Mouse (Mus musculus) midbrain, embryonic 14.5 days (tissue): Measurements from ENCODE around the gene Tmem199. TPM values are rescaled to one million over a fixed set of nuclear protein-coding genes. Genes with fewer than 3 reads are reported as not detected.

ENCODE experiments used
- ATAC-seq: fragments of 200-750 bp; cut with Nextera tagmentation; 2 replicates; pipeline ENCODE4 v1.8.0; 2017; ENCODE audit warnings: moderate number of reproducible peaks, moderate library complexity; ENCODE audit not compliant: low FRiP score, low TSS enrichment
- DNase-seq: peaks from one replicate; pipeline ENCODE4 v3.0.0-alpha.2; 2015
- H3K27ac ChIP-seq: fragments of 300-500 bp; sonication (generic); replicated peaks from 2 replicates; pipeline ENCODE4 v1.5.1; 2014; ENCODE audit warnings: mild to moderate bottlenecking, low read depth, low read length, moderate library complexity
- H3K27me3 ChIP-seq: fragments of 300-500 bp; sonication (generic); 2 replicates; pipeline ENCODE4 v1.6.1; 2014; ENCODE audit warnings: low read length, control low read depth, mixed read lengths; ENCODE audit not compliant: control insufficient read depth, insufficient read depth
- H3K36me3 ChIP-seq: fragments of 300-500 bp; sonication (generic); 2 replicates; pipeline ENCODE4 v1.6.1; 2014; ENCODE audit warnings: low read length, control low read depth; ENCODE audit not compliant: control insufficient read depth, insufficient read depth
- H3K4me1 ChIP-seq: fragments of 300-500 bp; sonication (generic); 2 replicates; pipeline ENCODE4 v1.6.1; 2014; ENCODE audit warnings: mild to moderate bottlenecking, antibody characterized with exemption, low read length, control low read depth; ENCODE audit not compliant: control insufficient read depth, insufficient read depth
- H3K4me2 ChIP-seq: fragments of 300-500 bp; sonication (generic); 2 replicates; pipeline ENCODE4 v1.6.1; 2014; ENCODE audit warnings: mild to moderate bottlenecking, low read length, moderate library complexity
- H3K4me3 ChIP-seq: fragments of 300-500 bp; sonication (generic); replicated peaks from 2 replicates; pipeline ENCODE4 v1.5.1; 2014; ENCODE audit warnings: low read depth, low read length
- H3K9ac ChIP-seq: fragments of 300-500 bp; sonication (generic); replicated peaks from 2 replicates; pipeline ENCODE4 v1.6.1; 2014; ENCODE audit warnings: mild to moderate bottlenecking, low read length, moderate library complexity
- H3K9me3 ChIP-seq: fragments of 300-500 bp; sonication (generic); 2 replicates; pipeline ENCODE4 v1.6.1; 2016; ENCODE audit warnings: low read length, control low read depth, mixed read lengths; ENCODE audit not compliant: control insufficient read depth
- WGBS: fragments of 180-500 bp; shearing (Covaris S2); extraction: QIAGEN DNeasy Blood & Tissue Kit; methylation state at CpG from one replicate; pipeline ENCODE4 v1.1.7; 2014; 5-methylcytosine and 5-hydroxymethylcytosine counted together
- polyA plus RNA-seq: library from polyadenylated mRNA; unstranded; fragments of >200 nt; fragmentation: Nextera tagmentation; extraction: Ambion mirVana; gene quantifications from 2 replicates; pipeline ENCODE4 v1.2.1, GENCODE M21; 2014

The Tmem199 gene
- polyA plus RNA-seq, 1 experiment from 2014 or later, result 104 TPM

DNA sequence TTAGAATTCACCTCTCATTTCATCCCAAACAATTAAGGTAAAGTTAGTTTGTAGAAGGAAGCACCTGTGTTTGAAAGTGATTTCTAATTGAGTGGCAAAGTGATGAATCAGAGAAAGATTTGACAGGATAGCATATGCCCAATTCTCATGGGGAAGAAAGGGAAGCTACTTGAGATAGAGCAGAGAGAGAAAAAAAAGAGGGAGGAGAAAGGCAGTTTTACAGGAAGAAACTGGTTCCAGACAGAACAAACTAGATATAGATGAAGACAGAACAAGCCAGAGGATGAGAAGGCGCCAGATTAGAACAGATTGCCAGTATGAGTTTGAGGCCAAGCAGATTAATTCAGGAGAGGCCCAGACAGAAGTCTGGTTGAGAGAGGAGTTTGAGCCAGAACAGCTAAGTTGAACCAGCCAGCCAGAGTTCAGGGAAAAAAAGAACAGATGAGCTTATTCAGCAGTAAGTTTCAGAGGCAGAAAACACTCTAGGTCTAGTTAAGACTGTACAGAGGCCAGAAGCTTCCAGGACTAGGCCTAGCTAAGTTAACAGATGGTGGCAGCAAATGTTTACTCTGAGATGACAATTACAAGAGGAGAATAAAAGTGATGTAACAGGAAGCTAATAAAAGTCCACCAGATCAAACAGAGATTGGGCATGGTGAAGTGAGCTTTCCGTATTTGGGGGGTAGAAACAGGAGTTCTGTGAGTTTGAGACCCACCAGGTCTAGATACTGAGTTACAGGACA is 35.9 kb upstream of the Tmem199 start:
- Histone ChIP-seq H3K4me1 (peaks cover 11% of the 10 kb centered on the region), H3K4me2 (no peak overlapping the region), H3K4me3 (no peak overlapping the region), H3K27me3 (no peaks in the 10 kb centered on the region), H3K9me3 (no peaks in the 10 kb centered on the region), H3K27ac (no peak overlapping the region), H3K9ac (no peak overlapping the region), H3K36me3 (peaks cover 22% of the 10 kb centered on the region)
- ATAC-seq (no peak), DNase-seq (no peak)
- WGBS, result 97% methylated on average over 2 of the region's 2 CpGs

DNA sequence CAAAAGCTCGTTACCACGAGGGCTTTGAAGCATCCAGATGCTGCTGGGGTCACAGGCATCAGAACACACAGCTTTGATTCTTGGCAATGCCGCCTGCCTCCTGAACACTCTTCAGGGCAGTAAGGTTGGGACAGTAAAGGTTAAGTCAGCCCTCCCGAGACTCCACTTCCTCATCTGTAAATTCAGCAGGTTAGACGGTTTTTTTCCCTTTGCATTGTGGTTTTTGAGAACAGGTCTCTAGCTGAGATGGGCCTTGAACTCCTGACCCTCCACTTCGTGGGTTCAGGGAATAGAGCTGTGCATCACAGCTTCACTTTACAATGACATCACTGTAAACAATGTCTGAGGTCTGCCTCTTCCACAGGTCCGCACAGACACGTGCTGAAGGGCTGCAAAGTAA is 33.2 kb upstream of the Tmem199 start:
- no peak for ATAC-seq
- WGBS, result 86% methylated on average over 8 of the region's 8 CpGs

DNA sequence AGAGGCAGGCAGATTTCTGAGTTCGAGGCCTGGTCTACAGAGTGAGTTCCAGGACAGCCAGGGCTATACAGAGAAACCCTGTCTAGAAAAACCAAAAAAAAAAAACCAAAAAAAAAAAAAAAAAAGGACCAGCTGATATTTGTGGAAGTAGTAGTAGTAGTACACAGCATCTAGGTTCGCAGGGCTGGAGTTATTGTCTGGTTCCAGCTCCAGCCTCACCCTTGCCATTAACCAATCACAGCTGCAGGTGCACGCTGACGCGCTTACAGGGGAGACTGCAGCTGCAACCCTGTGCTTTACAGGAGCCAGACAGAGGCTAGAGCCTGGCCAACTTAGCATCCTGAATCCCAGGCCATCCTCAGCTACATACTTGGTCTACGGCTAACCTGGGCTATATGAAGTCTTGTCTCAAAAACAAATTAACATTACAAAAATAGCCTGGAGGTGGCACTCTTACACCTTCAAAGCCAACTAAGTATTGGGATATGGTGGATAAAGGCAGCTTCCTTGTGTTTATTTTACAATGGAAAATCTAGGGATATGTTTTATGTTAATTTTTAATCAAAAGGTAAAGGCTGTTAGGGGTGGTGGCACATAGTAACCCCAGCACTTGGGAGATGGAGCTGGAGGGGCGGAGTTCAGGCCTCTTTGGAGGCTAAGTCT is 32.6 kb upstream of the Tmem199 start:
- ATAC-seq (no peak), DNase-seq (peak; percentile 40)
- Histone ChIP-seq H3K9ac (no peak overlapping the region), H3K27me3 (no peaks in the 10 kb centered on the region), H3K4me2 (no peak overlapping the region), H3K4me1 (peaks cover 8% of the 10 kb centered on the region), H3K9me3 (no peaks in the 10 kb centered on the region), H3K36me3 (peaks cover 47% of the 10 kb centered on the region), H3K4me3 (no peak overlapping the region), H3K27ac (no peak overlapping the region)
- WGBS, result 95% methylated on average over 7 of the region's 7 CpGs

More for the DNA sequence above, 33.2 kb upstream of the Tmem199 start:
- Histone ChIP-seq H3K4me2 (no peak overlapping the region), H3K4me3 (no peak overlapping the region), H3K4me1 (peaks cover 11% of the 10 kb centered on the region), H3K36me3 (peaks cover 41% of the 10 kb centered on the region), H3K27me3 (no peaks in the 10 kb centered on the region), H3K9me3 (no peaks in the 10 kb centered on the region), H3K9ac (no peak overlapping the region), H3K27ac (no peak overlapping the region)
- DNase-seq, result no peak

DNA sequence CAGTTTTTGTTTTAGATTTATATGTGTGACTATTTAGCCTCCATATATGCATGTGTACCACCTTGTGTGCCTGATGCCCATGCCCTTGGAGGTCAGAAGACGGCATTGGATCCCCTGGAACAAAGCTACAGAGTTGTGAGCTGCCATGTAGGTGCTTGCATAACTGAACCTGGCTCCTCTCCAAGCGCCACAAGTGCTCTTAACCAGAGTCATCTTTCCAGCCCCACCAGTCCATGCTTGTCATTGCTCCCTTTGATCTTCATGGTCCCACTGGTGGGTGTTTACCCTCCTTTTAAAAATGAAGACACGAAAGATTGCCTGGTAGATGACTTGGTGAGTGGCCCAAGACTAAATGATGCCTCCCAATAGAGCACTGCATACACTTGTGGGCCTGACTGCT is 28.4 kb upstream of the Tmem199 start:
- 95% methylated on average over 3 of the region's 3 CpGs for WGBS
- H3K36me3 ChIP-seq, result peaks cover 57% of the 10 kb centered on the region
- H3K9me3 ChIP-seq, result no peaks in the 10 kb centered on the region
- no peak overlapping the region for H3K27ac ChIP-seq
- no peak overlapping the region for H3K9ac ChIP-seq
- DNase-seq (no peak), ATAC-seq (no peak)
- H3K27me3 ChIP-seq, result no peaks in the 10 kb centered on the region
- no peak overlapping the region for H3K4me3 ChIP-seq
- H3K4me1 ChIP-seq, result peaks cover 10% of the 10 kb centered on the region
- H3K4me2 ChIP-seq, result no peak overlapping the region

DNA sequence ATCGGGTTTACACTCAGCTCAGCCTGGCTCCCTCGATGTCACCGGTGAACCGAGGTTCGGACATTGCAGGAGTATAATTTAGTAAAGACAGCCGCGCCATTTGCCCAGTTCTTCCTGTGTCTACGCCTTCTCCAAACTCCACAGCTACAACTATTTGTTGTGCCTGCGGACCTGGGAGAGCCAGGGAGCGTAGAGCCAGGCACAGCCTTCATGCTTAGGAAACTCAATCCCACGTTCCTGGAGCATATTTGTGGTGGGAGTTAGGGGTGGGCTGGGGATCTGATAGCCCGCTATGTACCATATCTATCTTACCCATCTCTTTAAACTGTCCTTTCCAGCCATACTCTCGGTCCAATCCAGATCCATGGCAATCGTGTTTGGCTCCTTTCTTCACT is 24.7 kb upstream of the Tmem199 start:
- Histone ChIP-seq H3K36me3 (peaks cover 36% of the 10 kb centered on the region), H3K9me3 (no peaks in the 10 kb centered on the region), H3K4me2 (peak overlapping the region; percentile 74), H3K9ac (peak overlapping the region; percentile 78), H3K4me3 (peak overlapping the region; percentile 78), H3K27me3 (no peaks in the 10 kb centered on the region), H3K4me1 (peaks cover 22% of the 10 kb centered on the region), H3K27ac (peak overlapping the region; percentile 88)
- DNase-seq (no peak), ATAC-seq (no peak)
- 4% methylated on average over 14 of the region's 14 CpGs for WGBS

GRCm38 (mm10) chr11:78536080-78536689 is 24.2 kb upstream of the Tmem199 start, which contains the start of the genes Tnfaip1 and Ift20:
Gene Tnfaip1 (minus strand): TSS chr11:78536332.
Gene Ift20 (plus strand): TSS chr11:78536361.
- ATAC-seq, result peak; percentile 97
- WGBS, result under 1% methylated on average over 52 of the region's 52 CpGs

DNA sequence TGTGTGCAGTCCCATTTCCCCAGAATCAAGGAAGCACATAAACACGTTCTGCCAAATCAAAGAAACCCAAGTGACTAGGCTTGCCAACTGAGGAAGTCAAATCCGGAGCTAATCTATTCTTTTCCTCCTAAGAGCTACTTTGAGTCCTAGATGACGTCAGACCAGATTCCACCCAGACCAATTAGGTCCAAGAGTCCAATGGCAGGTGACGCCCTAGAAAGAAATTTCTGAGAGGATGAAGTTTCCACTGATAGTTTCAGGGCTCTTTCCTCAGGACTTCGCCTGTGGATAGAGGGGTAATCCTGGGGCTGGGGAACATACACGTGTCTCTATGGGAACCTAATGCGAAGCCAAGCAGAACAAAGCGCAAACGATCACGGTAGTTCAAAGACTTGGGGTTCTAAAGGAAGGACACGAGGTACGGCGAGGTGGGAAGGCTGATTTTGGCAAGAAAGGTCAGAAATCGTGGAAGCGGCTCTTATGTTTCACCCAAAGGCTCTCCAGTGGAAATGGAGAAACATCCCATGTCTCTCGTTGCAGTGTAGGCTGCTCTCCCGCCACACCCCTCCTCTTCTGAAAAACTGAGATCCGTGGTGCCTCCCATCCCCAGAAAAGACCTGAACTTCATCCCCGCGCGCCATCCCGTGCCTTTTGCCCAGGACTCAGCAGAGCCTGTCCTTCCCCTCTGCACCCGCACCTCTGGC is 23.6 kb upstream of the Tmem199 start:
- Histone ChIP-seq H3K4me2 (peak overlapping the region; percentile 67), H3K27ac (peak overlapping the region; percentile 86), H3K9ac (peak overlapping the region; percentile 78), H3K4me1 (peaks cover 22% of the 10 kb centered on the region), H3K4me3 (peak overlapping the region; percentile 78), H3K27me3 (no peaks in the 10 kb centered on the region), H3K36me3 (peaks cover 26% of the 10 kb centered on the region), H3K9me3 (no peaks in the 10 kb centered on the region)
- ATAC-seq (no peak; the same call in 1 of the 2 replicates), DNase-seq (peak; percentile 57)
- under 1% methylated on average over 23 of the region's 23 CpGs for WGBS

More at GRCm38 (mm10) chr11:78536080-78536689, 24.2 kb upstream of the Tmem199 start, which contains the start of the genes Tnfaip1 and Ift20:
- H3K36me3 ChIP-seq, result peaks cover 32% of the 10 kb centered on the region
- peak within 1 kb of the TSS; percentile 78 for H3K4me3 ChIP-seq
- H3K9ac ChIP-seq, result peak within 1 kb of the TSS; percentile 78
- H3K27me3 ChIP-seq, result no peaks in the 10 kb centered on the region
- DNase-seq, result peak; percentile 99
- H3K4me2 ChIP-seq, result peak within 1 kb of the TSS; percentile 74
- peak within 1 kb of the TSS; percentile 88 for H3K27ac ChIP-seq
- peaks cover 22% of the 10 kb centered on the region for H3K4me1 ChIP-seq
- no peaks in the 10 kb centered on the region for H3K9me3 ChIP-seq

- no peaks in the 10 kb centered on the region for H3K27me3 ChIP-seq
- H3K4me2 ChIP-seq, result peak overlapping the region; percentile 67
- ATAC-seq, result no peak
- no peak for DNase-seq
- WGBS, result 95% methylated on average over 4 of the region's 4 CpGs
- no peaks in the 10 kb centered on the region for H3K9me3 ChIP-seq
- 0 out of 2 replicates have a peak overlapping the region, but pooled peaks have one; percentile 78 for H3K4me3 ChIP-seq
- H3K4me1 ChIP-seq, result peaks cover 22% of the 10 kb centered on the region
- H3K9ac ChIP-seq, result no peak overlapping the region
- H3K27ac ChIP-seq, result no peak overlapping the region
- peaks cover 24% of the 10 kb centered on the region for H3K36me3 ChIP-seq
These were observed 22.5 kb upstream of the Tmem199 start for GRCm38 (mm10) chr11:78534516-78534915.
